Mouse (Mus musculus) gastrocnemius, adult 8-10 months (tissue): ENCODE results near the gene Nacc1. TPM values are rescaled to one million over a fixed set of nuclear protein-coding genes. Genes with fewer than 3 reads are reported as not detected.

Source experiments
- DNase-seq, 2 experiments: peaks; one replicate each; pipeline ENCODE4 v3.0.0; 2022; ENCODE audit warnings: low spot score in 2 of 2
- total RNA-seq, 4 experiments: library from RNA; stranded (reverse); gene quantifications; 2 replicates each; pipeline ENCODE4 v1.2.4; 2022

The Nacc1 gene
- total RNA-seq, 4 experiments from 2014 or later = 17.6 to 26.4 (median 20.7) TPM

DNA sequence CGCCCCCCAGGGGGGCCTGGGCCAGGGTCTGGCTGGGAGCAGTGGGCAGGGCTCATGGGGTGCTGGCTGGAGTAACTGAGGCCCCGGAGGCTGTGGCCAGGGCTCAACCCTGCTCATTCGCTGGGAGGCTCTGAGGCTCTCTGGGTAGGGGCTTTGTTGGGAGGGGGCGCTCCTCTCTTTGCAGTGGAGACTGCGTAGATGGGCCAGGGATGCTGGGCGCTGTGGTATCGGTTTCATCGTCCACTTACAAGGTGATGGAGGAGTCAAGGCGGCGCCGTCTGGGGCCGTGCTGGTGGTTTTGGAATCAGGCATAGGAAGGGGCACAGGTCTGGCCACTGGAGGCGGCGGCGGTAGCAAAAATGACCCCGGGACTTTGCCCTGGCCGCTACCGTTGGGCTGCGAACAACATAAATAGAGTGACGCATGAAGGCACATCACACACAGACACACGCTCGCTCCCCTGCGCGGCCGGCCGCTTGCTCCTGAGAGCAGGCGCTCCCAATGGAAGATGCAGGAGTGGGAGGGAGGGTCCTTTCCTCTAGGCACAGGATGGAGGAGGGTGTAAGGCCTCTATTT lies 28.3 kb upstream of the Nacc1 start:
- no peak for DNase-seq

DNA sequence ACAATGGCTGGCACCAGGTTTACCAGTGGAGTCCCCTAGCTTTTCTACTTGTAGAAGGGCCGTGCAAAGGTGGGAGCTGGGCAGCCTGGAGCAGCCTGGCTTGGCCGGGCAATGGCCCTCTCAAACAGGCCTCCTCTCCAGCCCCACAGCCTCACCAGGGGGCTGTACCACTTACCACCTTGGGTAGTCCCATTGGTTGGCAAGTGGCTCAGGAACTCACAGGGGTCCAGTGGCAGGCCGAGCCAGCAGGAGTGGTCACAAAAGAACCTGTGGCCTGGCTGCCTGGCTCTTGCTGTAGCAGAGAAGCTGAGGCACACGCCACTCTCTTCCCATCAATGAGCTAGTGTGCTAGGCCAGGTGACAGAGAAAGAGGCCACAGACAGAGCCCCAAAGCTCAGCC lies 26.5 kb upstream of the Nacc1 start:
- no peak for DNase-seq

DNA sequence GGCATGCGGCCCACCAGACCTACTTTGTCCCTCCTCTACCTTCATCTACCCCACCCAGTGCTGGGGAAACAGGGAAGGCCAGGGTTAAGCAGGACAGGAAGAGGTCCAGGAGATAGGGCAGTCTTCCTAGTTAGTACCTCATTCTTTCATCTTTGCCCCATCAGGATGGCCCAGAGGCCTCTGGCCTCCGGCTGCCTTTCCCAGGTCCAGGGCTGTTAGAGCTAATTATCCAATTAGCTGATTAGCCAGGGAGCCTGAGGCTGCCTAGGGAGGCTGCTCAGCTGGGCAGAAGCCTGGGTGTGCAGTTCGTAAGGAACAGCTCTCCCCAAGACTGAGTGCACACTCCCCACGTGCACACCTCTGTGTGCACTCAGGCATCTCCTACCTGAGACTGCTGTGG lies 25.7 kb upstream of the Nacc1 start:
- no peak for DNase-seq

DNA sequence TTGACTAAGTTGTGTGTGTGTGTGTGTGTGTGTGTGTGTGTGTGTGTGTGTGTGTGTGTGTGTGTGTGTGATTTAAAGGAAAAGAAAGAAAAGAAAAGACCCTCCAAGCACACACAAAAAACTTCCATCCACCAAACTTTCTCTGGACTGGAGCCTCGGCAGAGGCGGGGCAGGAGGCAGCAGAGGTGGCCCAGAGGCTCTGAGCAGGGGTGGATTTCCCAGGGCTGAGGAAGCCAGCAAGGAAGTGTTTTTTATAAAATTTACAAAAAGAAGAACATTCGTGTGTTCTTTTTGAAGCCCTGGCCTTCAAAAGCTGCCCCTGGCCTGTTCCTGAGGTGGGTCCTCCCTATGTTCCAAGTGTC lies 25.1 kb upstream of the Nacc1 start:
- no peak for DNase-seq

DNA sequence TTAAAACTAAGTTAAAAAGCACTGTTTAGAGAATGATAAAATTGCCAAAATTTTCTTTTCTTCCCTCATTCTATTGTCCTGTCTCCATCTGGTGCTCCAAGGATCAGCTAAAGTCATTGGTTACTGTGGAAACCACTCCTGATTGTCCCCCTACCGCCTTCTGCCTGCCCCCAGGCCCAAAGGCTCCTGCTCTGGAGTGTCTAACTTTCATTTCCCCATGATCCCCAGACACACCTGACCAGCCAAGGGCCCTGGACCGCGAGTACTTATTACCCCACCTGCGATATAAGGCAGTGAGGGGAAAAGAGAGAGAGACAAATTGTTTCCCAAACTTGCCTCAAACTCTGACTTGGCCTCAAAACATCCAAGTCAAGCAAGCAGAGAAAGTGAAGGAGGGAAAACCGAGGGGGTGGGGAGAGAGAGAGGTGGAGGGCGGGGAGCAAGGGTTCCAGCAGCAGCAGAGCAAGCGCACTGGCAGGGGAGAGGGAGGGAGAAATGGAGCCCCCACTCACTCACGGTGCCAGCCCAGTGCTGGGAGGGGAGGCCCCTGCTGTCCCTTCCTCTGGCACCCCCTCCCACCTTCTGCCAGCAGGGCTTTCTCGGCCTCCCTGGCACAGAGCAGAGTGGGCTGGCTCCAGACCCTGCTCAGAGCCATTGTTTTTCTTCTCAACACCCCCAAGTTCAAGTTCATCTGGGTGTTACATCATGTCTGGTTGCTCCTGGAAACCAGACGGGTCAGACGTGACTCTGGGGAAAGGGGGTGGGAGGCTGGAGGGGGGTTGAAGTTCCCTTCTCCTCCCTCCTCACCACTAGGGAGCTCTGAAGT lies 24.5 kb upstream of the Nacc1 start:
- peak in 1 of 2 experiments; percentile 55 for DNase-seq

DNA sequence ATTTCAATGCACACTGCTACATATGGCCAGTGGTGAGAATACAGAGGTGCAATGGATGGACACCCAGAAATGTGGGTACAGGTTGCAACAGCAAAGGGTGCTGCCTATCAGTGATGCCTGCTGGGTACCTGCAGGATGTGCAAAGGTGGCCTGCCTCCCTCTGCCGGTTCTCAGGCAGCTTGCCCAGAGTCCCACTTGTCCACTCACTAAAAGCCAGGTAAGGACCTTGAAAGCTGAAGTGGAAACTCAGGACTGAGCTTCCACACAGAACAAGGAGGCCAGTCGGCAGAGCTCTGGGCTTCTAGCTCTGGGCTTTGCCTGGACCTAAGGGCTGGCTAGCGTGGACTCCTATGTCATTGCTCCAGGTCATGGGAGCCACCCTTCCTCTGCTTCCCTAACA lies 23.6 kb upstream of the Nacc1 start:
- DNase-seq = no peak

DNA sequence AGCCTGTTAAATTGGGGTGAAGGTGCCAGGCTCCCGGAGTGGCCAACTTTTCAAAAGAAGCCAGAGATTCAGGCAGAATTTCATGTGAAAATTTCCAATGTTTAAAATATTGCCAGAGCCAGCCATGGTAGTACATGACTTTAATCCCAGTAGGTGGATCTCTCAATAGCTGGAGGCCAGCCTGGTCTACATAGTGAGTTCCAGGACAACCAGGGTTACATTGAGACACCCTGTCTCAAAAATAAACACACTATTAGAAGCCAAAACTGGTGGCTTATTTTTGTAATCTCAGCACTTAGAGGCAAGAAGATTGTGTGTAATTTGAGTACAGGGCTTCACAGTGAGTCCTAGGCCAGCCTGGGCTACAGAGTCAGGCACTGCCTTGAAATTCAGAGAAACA lies 22.3 kb upstream of the Nacc1 start:
- DNase-seq = no peak

DNA sequence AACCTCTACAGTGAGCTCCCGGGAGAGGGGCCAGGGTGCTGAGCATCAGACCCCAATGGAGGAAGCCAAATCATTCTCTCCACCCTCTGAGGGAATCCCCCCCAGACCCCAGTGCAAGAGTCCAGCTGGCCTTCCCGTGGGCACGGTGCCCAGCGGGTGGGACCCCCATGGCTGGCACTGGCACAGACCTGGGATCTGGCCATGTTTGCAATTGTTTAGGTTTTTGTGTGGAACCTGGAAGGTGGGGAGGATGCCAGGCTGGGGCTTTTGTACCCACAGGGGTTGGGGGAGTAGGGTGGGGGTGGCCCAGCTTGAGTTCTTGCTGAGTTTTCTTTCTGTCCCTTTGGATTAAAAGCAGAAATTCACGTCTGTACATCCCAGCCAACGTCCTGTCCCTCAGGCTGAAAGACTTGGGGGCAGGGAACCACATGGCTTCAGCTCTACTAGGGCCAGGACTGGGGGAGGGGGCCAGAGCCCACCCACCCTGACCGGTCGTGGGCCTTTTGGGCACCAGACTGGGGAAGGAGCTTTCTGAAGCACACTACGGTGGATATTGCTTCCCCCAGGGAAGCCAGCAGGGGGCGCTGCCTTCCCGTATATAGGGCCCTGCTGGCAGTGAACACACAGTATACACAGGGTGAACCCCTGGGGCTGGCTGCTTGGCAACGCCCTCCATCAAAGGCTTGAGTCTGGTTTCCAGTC lies 21.3 kb upstream of the Nacc1 start:
- peak; percentile 84 to 86 for DNase-seq

DNA sequence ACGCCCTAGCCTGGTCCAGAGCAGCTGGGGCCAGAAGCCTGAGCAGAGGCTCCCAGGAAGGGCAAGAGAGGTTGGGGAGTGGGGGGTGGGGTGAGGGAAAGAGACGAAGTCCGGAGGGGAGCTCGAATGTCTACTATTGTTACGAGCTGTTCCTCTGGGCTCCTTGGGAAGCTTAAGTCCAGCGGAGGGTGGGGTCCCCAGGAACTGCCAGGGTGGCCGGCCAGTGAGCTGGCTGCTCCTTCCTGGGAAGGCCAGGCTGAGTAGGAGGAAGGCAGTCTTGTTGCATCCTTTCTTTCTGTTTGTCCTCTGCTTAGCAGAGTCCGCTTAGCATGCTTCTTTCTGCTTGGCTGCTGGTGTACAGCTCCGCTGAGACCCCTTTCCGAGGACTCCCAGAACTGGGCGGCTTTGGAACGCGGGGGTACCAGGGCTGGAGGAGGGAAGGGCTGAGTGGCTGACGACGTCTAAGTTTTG lies 20.4 kb upstream of the Nacc1 start:
- no peak for DNase-seq

DNA sequence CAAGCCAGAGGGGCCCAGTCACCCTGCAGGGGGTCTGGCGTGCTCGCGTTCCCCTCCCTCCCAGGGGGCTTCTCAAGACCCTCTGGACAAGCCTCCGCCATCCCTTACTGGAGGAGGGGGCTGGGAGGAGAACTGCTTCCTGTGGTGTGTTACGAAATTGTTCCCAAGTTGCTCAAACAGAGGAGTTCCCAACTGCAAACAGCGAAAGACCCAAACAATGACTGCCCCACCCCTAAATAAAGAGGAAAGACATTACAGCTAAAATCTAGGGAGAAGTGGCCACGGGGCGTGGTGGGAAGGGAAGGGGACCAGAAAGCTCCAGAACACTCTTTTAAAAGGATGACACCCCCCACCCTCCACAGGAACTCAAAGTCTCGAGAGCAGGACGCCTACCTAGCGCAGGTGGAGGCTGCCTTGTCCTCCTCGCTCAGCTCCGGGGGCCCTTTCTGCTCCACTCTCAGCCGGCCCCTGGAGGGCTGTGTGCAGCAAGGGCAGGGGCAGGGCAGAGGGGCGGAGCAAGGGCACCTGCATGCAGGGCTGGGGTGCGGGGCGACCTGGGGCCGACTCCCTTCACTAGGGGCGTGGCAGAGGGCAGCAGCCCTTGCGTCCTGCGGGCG lies 19.7 kb upstream of the Nacc1 start:
- peak in 1 of 2 experiments; percentile 28 for DNase-seq

DNA sequence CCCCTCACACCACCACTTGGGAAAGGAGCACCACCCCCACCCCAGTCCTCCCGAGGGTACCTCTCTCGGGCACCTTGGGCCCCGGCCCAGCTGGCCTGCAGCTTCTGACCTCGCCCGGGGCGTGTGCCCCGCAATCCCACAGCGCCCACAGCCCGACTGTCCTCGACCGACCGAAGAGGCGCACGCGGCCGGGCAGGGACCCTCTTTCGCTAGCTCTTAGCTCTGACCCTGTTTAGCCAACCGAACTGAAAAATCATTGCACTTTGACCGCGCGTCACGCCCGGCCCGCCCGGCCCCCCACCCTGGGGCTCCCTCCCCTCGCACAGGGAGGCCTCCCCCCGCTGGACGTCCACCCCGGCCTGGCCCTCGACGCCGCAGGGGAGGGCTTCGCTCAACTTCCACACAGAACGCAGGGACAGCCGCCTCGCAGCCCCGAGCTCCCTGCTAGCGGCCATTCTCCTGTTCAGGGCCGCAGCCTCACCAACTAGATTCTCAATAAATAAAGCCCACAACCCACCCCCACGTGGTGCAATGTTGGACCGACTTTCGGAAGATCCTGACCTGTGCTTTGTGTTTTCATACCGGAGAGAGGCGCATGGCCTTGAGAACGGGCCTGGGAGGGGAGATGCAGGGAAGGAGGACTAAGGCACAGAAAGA lies 19.1 kb upstream of the Nacc1 start:
- peak in 1 of 2 experiments; percentile 31 for DNase-seq

DNA sequence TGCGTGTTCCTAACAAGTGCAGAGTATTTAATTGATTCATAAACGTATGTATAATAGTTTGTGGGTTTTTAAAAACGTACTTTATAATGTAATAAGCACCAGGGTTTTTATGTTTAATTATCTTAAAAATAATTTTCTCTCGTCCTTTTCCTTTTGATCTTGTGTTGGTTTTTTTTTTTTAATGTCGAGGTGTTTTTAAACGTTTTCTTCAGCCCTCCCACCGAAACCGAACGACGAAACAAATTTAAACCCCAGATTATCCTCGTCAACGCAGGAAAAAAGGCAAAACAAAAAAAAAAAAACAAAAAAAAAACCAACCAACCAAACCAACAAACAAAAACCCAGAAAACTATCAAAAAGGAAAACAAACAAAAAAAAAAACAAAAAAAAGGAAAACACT lies 18.3 kb upstream of the Nacc1 start:
- no peak for DNase-seq

DNA sequence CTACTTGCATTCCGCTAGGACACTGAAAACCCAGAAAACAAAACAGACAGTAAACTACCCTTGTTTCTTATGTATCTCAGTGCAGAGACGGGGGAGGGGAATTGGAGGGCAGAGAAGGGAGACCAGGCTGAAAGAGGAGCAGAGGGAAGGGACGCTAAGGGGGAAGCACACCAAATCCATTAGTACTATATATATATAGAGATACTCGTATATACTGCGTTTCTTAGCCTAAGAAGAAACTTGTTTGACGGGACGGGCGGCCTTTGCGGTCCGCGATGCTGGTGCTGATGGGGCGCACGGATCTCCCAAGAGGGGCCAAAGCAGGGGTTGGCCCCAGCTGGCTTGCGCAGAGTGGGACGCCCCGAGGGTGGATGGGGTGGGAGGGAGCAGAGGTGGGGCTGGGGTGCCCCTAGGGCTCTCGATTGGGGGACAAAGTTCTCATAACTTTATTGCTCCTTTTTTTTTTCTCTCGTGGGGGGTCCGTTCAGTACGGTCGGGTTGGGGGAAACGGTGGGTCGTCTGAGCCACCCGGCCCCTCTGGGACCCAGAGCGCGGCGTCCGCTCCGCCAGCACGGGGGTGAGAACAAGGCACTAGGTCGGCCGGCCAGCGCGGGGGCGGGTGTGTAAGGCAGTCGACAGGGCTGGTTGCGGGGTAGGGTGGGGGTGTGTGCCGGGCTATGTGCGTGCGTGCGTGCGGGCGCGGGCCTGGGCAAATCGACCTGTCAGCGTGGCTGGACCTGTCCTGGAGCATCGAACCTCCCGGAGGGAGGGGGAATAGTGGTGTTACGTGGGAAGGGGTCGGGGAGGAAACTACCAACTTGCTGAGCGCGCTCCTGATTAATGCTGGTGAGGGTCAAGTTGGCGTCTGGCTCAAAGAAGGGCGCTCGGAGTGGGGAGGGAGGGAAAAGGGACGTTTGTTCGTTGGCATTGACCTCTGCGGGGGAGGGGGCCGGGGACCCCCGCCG lies 17.5 kb upstream of the Nacc1 start:
- DNase-seq = peak; percentile 4 to 25

DNA sequence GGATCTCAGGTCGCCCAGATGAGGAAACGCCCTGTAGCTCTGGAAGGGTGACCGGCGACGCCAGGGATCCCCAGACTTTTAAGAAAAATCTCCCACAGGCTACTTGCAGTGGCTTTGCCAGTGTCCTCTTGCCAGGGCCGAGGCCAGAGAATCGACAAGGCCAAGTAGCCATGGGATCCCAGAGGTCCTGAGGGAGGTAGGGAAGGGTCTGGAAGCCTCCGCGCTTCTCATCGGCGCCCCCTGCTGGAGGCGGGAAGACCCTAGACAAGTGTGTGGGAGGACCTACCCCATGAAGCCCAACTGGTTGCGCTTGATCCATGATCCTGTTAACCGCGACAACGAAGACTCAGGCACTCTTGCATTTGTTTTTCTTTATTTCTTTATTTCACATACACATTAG lies 16.7 kb upstream of the Nacc1 start:
- DNase-seq = peak; percentile 70 to 74

DNA sequence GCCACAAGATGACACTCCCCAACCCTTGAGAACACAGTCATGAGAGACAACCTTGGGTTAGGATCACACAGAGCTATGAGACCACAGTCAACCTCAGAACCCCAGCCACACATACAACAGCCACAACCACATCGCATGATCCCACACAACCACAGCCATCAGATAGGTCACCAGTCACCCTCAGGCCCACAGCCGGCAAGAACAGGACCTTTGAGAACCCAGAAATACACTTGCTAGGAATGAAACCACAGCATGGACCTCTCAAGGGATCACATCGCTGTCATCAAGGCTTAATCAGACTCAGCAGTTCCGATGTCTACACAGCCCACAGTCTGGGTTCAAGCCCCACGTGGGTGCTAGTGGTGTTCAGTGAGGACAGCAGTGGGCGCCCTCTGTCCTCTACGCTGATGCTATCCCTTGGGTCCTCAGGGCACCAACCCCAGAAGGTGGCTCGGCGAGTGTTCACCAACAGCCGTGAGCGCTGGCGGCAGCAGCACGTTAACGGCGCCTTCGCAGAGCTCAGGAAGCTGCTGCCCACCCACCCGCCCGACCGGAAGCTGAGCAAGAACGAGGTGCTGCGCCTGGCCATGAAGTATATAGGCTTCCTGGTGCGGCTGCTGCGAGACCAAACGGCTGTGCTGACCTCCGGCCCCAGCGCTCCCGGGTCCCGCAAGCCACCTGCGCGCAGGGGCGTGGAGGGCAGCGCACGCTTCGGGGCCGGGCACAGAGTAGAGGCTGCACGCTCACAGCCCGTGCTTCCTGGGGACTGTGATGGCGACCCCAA lies 16.0 kb upstream of the Nacc1 start:
- DNase-seq = peak in 1 of 2 experiments; percentile 2

DNA sequence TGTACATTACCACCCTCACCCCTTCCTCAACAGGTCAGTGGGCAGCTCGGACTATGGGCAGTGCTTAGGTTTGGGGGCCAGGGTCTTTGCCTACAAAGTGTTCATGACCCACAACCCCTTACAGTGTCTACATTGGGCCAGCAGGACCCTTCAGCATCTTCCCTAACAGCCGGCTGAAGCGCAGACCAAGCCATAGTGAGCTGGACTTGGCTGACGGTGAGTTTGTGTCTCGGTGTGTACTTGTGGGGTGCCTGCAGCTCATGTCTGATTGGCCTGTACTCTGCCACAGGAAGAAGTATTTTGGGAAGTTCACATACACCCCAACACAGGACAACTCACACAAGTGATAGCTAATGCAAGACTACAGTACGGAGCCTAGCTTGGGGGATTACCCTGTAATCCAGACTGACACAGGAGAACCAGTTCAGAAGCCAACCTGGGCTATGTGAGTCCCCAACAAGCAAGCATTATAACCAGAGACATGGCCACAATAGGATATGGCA lies 15.4 kb upstream of the Nacc1 start:
- peak in 1 of 2 experiments; percentile 1 for DNase-seq

DNA sequence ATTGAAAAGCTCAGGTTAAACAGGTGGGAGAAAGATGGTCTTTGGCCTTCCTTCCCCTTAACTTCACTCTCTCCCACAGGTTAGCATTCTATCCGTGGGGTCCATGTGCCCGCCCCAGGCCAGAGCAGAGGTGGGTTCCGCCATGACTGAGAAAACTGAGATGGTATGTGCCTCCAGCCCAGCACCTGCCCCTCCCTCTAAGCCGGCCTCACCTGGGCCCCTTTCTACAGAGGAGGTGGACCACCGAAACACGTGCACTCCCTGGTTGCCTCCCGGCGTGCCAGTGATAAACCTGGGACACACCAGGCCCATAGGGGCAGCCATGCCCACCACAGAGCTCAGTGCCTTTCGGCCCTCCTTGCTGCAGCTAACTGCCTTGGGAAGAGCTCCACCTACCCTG lies 14.9 kb upstream of the Nacc1 start:
- DNase-seq = peak in 1 of 2 experiments; percentile 1

DNA sequence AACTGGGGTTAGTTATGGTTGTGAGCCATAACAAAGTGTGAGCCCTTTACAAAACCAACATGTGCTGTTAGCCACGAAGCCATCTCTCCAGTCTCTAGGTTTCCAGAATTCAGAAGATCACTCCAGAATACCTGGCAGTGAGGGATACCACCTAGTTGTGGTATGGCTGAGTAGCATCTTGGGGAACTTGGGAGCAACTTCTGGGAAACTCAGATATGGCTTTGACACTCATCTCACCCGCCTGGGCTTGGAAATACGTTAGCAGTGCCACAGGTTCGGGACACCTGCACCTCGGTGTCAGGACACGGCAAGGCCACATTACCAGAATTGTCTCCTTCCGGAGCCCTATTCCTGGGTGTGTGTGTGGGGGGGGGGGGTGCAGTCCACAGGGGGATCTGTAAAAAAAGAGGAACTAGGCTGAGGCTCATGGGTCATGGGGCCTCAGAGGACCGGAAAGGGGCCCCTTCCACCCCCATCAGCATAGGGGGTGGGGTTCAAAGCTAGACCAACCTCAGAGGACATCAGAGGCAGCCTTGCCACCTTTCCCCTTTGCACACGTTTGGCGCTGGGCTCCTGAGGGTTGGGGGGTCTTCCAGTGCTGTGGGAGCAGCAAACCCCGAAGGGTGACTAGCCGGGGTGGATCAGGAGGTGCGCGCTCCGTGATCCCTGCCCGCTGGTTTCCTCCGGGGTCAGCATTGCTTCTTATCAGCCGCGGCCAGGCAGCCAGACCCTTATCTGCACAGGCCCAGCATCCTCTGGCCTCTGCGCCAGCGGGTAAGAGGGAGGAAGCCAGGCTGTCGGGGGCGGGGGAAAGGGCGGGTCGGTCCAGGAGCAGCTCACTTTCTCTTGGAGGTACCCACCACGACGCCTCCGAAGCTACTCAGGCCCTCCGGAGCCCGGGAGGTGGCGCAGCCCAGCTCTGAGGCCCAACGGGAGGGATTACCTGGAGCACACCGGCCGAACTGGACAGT lies 13.6 kb upstream of the Nacc1 start, which contains the start of gene Lyl1:
Gene Lyl1 (plus strand): TSS at position 517 of the 971 bp plus-strand sequence.
- DNase-seq = peak in 1 of 2 experiments; percentile 2
